Mouse (Mus musculus): ENCODE measurements around the gene Traip. TPM values are rescaled to one million over a fixed set of nuclear protein-coding genes. Genes with fewer than 3 reads are reported as not detected.

The Traip gene
- 17.7 and 17.9 TPM in 2 replicates for polyA plus RNA-seq (2015; fragmentation: Nextera tagmentation; extraction: Ambion mirVana)

- Histone ChIP-seq H3K36me3 (no peaks in the 10 kb centered on the region), H3K9me3 (no peaks in the 10 kb centered on the region), H3K4me2 (replicated peaks) (peak within 1 kb of the TSS; percentile 75), H3K27ac (peak within 1 kb of the TSS; percentile 74), H3K4me3 (replicated peaks) (peak within 1 kb of the TSS; percentile 68), H3K4me1 (replicated peaks) (peaks cover 3% of the 10 kb centered on the region), H3K27me3 (replicated peaks) (no peaks in the 10 kb centered on the region), H3K9ac (peak within 1 kb of the TSS; percentile 53)
- 87% methylated on average over 10 of the region's 10 CpGs for WGBS
- ATAC-seq = no peak
Measured at GRCm38 (mm10) chr9:107949922-107950235, at the start of gene Traip. Gene Traip (plus strand): TSS chr9:107950136.

GRCm38 (mm10) chr9:107900840-107901626, 48.9 kb upstream of the Traip start:
- H3K4me1 ChIP-seq (replicated peaks) = peaks cover 18% of the 10 kb centered on the region
- H3K27me3 ChIP-seq (replicated peaks) = peaks cover 9% of the 10 kb centered on the region; the same call in 1 of the 2 replicates
- H3K9me3 ChIP-seq = no peaks in the 10 kb centered on the region
- H3K36me3 ChIP-seq = peaks cover 10% of the 10 kb centered on the region
- H3K27ac ChIP-seq = no peak overlapping the region
- 13% methylated on average over 44 of the region's 44 CpGs for WGBS
- H3K4me2 ChIP-seq (replicated peaks) = peak overlapping the region; percentile 67
- peak overlapping the region; percentile 44 for H3K9ac ChIP-seq
- ATAC-seq = peak; percentile 79
- H3K4me3 ChIP-seq (replicated peaks) = peak overlapping the region; percentile 32

GRCm38 (mm10) chr9:107901627-107901914, 48.4 kb upstream of the Traip start:
- WGBS = 26% methylated on average over 17 of the region's 17 CpGs
- Histone ChIP-seq H3K9ac (peak overlapping the region; percentile 44; the same call in 1 of the 2 replicates), H3K9me3 (no peaks in the 10 kb centered on the region), H3K4me1 (replicated peaks) (peaks cover 23% of the 10 kb centered on the region), H3K36me3 (peaks cover 10% of the 10 kb centered on the region), H3K27ac (no peak overlapping the region), H3K4me2 (replicated peaks) (peak overlapping the region; percentile 67), H3K4me3 (replicated peaks) (peak overlapping the region; percentile 32; the same call in 1 of the 2 replicates), H3K27me3 (replicated peaks) (peaks cover 9% of the 10 kb centered on the region; the same call in 1 of the 2 replicates)
- no peak for ATAC-seq

- peak; percentile 4; the same call in 1 of the 2 replicates for ATAC-seq
- no peak overlapping the region for H3K9ac ChIP-seq
- no peak overlapping the region for H3K27ac ChIP-seq
- H3K4me3 ChIP-seq (replicated peaks) = no peak overlapping the region
- peaks cover 45% of the 10 kb centered on the region for H3K4me1 ChIP-seq (replicated peaks)
- no peak overlapping the region for H3K4me2 ChIP-seq (replicated peaks)
- peaks cover 10% of the 10 kb centered on the region for H3K36me3 ChIP-seq
- H3K27me3 ChIP-seq (replicated peaks) = peaks cover 9% of the 10 kb centered on the region; the same call in 1 of the 2 replicates
- no peaks in the 10 kb centered on the region for H3K9me3 ChIP-seq
- 3% methylated on average over 4 of the region's 4 CpGs for WGBS
Measured at GRCm38 (mm10) chr9:107904726-107905125, 45.2 kb upstream of the Traip start.

- Histone ChIP-seq H3K4me2 (replicated peaks) (peak within 1 kb of the TSS; percentile 81), H3K36me3 (peaks cover 4% of the 10 kb centered on the region), H3K4me1 (replicated peaks) (peaks cover 40% of the 10 kb centered on the region), H3K9ac (peak within 1 kb of the TSS; percentile 57), H3K27me3 (replicated peaks) (no peaks in the 10 kb centered on the region), H3K9me3 (no peaks in the 10 kb centered on the region), H3K27ac (peak within 1 kb of the TSS; percentile 83), H3K4me3 (replicated peaks) (peak within 1 kb of the TSS; percentile 53)
- WGBS = 19% methylated on average over 19 of the region's 19 CpGs
- peak; percentile 82 for ATAC-seq
Measured at GRCm38 (mm10) chr9:107906252-107906966, 43.5 kb upstream of the Traip start, which contains the start of gene Mst1r. Gene Mst1r (plus strand): TSS chr9:107906873.

- WGBS = 38% methylated on average over 31 of the region's 31 CpGs
- peak overlapping the region; percentile 83 for H3K27ac ChIP-seq
- peaks cover 10% of the 10 kb centered on the region for H3K36me3 ChIP-seq
- ATAC-seq = no peak
- peaks cover 40% of the 10 kb centered on the region for H3K4me1 ChIP-seq (replicated peaks)
- peak overlapping the region; percentile 53 for H3K4me3 ChIP-seq (replicated peaks)
- no peaks in the 10 kb centered on the region for H3K9me3 ChIP-seq
- peak overlapping the region; percentile 81 for H3K4me2 ChIP-seq (replicated peaks)
- H3K9ac ChIP-seq = peak overlapping the region; percentile 57
- no peaks in the 10 kb centered on the region for H3K27me3 ChIP-seq (replicated peaks)
Measured at GRCm38 (mm10) chr9:107906967-107907800, 42.8 kb upstream of the Traip start.

- no peak for ATAC-seq
- Histone ChIP-seq H3K9me3 (no peaks in the 10 kb centered on the region), H3K27ac (peak overlapping the region; percentile 83), H3K9ac (peak overlapping the region; percentile 57), H3K4me2 (replicated peaks) (peak overlapping the region; percentile 81), H3K36me3 (peaks cover 7% of the 10 kb centered on the region), H3K27me3 (replicated peaks) (no peaks in the 10 kb centered on the region), H3K4me1 (replicated peaks) (peaks cover 40% of the 10 kb centered on the region), H3K4me3 (replicated peaks) (peak overlapping the region; percentile 53)
- WGBS = 64% methylated on average over 14 of the region's 14 CpGs
Measured at GRCm38 (mm10) chr9:107907801-107908120, 42.2 kb upstream of the Traip start.

- ATAC-seq = peak; percentile 63
- H3K27me3 ChIP-seq (replicated peaks) = no peaks in the 10 kb centered on the region
- H3K4me2 ChIP-seq (replicated peaks) = peak overlapping the region; percentile 81
- 27% methylated on average over 18 of the region's 18 CpGs for WGBS
- 0 out of 2 replicates have a peak, but pooled peaks cover 6% of the 10 kb centered on the region for H3K36me3 ChIP-seq
- H3K4me3 ChIP-seq (replicated peaks) = peak overlapping the region; percentile 53
- H3K27ac ChIP-seq = peak overlapping the region; percentile 83
- peak overlapping the region; percentile 57 for H3K9ac ChIP-seq
- no peaks in the 10 kb centered on the region for H3K9me3 ChIP-seq
- H3K4me1 ChIP-seq (replicated peaks) = peaks cover 40% of the 10 kb centered on the region
Measured at GRCm38 (mm10) chr9:107908410-107909158, 41.4 kb upstream of the Traip start.

- ATAC-seq = peak; percentile 62
- no peaks in the 10 kb centered on the region for H3K9me3 ChIP-seq
- H3K4me3 ChIP-seq (replicated peaks) = peak overlapping the region; percentile 53
- H3K27ac ChIP-seq = peak overlapping the region; percentile 71
- H3K4me1 ChIP-seq (replicated peaks) = peaks cover 35% of the 10 kb centered on the region
- peaks cover 10% of the 10 kb centered on the region for H3K36me3 ChIP-seq
- H3K9ac ChIP-seq = peak overlapping the region; percentile 2; the same call in 1 of the 2 replicates
- H3K4me2 ChIP-seq (replicated peaks) = peak overlapping the region; percentile 81
- no peaks in the 10 kb centered on the region for H3K27me3 ChIP-seq (replicated peaks)
- WGBS = 63% methylated on average over 15 of the region's 15 CpGs
Measured at GRCm38 (mm10) chr9:107910025-107910769, 39.7 kb upstream of the Traip start.

- H3K36me3 ChIP-seq = peaks cover 23% of the 10 kb centered on the region
- no peak overlapping the region for H3K4me2 ChIP-seq (replicated peaks)
- no peak overlapping the region for H3K27ac ChIP-seq
- H3K4me3 ChIP-seq (replicated peaks) = no peak overlapping the region
- H3K9me3 ChIP-seq = no peaks in the 10 kb centered on the region
- no peaks in the 10 kb centered on the region for H3K27me3 ChIP-seq (replicated peaks)
- peaks cover 4% of the 10 kb centered on the region for H3K4me1 ChIP-seq (replicated peaks)
- ATAC-seq = no peak
- 75% methylated on average over 16 of the region's 16 CpGs for WGBS
- no peak overlapping the region for H3K9ac ChIP-seq
Measured at GRCm38 (mm10) chr9:107914764-107915420, 35.0 kb upstream of the Traip start.

Measured in intestine, embryonic 15.5 days (tissue).